Mouse (Mus musculus): ENCODE measurements around the gene Xkr7.

The Xkr7 gene

DNA sequence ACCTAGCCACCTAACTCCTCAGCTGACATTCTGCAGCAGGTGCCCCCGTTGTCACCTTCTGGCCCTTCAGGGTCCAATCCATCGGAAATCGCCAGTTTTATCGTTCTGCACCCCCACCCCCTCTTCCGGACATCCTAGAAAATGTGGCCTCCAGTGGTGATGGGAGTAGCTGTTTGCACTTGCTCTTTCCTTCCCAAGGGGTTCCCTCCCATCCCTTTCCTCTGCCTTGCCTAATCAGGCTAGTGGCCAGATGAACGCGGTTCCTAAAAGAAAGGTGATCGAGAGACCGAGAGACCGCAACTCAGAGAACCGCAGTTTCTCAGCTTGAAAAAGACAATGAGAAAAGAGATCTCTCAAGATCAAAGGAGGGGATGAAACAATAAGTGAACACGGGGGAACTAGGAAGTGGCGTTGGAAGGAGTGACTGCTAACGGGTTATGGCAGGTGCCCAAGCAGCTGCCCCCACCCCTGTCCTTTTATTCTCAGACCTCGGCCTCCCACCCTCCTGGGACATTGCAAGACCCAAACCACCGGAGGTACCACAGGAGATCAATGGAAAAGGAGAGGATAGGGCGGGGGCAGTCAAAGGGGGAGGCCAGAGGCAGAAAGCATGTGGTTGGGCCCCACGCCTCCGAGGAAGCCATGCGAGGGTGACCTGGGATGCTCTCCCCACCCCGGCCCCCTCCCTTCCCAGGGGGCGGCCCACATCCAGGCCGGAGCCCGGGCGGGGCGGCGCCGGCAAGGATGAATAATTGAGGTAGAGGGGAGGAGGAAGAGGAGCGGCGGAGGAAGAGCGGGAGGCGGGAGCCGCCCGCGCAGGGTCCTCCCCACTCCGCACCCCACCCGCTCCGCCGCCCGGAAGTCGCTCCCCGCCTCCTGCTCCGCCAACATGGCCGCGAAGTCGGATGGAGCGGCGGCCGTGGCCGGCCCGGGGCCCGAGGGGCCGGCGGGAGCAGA is at the start of gene Xkr7:
Gene Xkr7, plus strand, starts transcription at position 727 of the 957 bp plus-strand sequence.
- no peak for DNase-seq (ENCODE audit: low spot score)

DNA sequence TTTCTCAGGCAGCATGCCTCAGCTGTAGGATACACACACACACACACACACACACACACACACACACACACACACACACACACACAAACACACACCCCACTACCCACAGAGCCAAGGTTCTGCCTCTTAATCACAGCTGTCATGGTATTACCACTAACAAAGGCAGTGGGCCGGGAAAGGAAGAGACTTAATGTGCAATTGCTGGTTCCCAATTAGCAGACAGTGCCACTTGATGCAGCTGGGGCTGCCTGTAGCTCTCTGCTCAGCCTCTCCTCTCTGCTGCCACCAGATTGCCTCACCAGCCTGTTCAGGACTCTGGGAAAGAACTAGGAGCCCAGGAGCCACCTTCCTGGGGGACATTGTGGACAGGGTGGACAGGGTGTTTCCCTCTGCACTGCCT is 46.1 kb upstream of the Xkr7 start:
- DNase-seq (ENCODE audit: low spot score), result no peak

DNA sequence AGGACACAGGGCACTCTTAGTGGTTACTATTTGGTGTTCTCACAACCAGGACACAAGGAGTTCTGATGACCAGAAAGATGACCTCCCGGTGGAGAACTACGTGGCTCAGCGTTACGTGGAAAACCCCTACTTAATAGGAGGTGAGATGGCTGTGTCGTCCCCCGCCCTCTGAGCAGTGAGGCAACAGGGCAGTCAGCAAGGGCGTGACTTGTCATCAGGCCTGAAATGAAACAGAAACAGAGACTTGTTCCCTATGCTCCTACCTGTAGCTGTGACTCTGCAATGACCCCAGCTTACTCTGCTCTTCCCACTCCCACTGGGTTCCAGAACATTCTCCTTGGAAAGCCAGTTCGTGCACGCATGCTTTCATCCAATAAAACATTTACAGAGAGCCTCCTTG is 40.1 kb upstream of the Xkr7 start:
- DNase-seq (ENCODE audit: low spot score), result no peak

GRCm38 (mm10) chr2:152997046-152997445 is 34.6 kb upstream of the Xkr7 start:
- DNase-seq (ENCODE audit: low spot score), result no peak

DNA sequence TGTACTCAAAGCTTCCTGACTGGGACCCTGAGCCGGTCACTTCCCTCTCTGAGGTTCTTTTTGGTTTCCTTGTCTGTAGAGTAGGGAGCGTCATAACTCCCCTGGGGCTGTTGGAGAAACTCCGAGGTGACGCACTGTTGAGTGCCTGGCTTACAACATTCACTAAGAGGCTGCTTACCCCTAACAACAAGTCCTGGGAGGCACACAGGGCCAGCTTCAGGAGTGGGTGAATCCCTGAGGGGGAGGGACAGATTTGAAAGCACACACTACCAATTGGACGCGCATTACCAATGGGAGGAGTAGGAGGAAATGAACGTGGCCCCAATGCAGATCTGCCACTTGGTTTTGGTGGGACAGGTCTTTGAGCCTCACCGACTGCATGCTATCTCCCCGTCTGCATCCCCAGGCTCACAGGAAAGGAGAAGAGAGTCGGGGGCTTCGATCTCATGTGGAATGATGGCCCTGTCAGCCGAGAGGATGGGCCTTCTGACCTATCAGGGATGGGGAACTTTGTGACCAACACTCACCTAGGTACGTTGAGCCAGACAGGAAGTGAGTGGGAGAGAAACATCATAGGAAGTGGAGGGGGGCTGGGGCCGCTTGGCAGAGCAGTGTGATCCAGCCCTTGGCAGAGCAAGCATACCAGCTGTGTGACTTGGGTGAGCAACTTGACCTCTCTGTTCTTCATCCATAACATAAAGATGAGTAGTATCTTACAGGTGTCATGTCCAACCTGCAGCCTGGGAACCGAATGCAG is 29.0 kb upstream of the Xkr7 start:
- DNase-seq (ENCODE audit: low spot score), result no peak

DNA sequence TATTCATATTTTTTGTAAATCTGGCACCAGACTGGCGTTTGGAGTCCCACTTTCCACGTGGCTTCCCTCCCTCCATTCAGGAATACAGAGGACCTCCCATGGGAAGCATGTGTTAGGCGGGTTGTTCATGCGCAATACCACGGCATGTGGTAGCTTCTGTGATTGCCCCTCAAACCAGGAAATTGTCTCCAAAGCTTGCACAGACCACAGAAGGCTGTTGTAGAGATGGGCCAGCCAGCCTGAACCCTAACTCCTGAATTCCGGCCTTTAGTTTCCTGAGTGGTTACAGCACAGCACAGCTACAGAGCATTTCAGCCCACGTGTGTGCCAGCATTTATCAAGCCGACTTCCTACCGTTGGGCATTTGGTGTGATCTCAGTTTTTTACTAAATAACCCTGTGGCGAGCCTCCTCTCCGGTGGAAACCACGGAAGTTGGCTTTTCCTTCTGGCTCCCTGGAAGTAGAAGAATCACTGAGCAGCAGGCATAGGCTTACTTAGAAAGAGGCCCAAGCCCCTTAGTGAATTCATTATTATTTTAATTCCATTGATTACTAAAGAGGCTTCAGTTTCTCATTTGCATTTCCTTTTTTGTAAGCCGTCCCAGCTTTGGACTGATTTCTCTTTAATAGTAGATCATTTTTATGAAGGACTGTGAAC is 27.8 kb upstream of the Xkr7 start:
- DNase-seq (ENCODE audit: low spot score), result no peak

GRCm38 (mm10) chr2:153005981-153006380 is 25.7 kb upstream of the Xkr7 start:
- DNase-seq (ENCODE audit: low spot score), result no peak

DNA sequence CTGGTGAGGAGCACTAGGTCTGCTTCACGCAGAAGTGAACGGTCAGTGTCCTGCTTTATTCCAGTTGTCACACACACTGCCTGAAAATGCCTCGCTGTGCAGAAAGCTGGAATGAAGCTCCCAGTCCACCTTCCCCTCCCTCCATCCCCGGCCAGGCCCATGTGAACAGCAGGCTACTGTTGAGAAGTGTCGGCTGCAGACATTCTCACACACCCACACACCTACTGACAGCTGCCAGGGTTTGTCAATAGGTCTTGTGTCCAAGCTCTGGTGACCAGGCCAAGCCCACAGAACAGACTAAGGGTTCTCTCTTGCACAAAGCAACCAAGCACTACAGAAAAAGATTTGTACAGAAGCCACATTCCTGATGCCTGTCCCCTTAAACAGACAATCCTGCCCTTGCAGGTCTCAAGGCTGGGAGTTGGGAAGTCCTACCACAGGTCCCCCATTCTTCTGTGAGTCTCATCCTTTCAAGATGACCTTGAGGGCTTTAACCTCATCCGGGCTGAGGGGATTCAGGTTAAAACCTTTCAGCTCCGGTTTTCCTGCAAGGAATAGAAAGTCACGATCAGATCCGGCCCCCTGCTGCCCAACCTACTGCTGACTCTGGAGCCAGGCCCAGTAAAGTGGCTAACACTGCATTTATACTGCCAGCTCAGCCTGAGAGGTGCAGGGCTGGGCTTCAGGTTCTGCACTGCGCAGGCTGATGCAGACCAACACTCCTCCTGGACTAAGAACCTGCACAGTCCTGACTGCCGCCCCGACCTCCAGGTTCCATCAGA is 22.3 kb upstream of the Xkr7 start:
- no peak for DNase-seq (ENCODE audit: low spot score)

DNA sequence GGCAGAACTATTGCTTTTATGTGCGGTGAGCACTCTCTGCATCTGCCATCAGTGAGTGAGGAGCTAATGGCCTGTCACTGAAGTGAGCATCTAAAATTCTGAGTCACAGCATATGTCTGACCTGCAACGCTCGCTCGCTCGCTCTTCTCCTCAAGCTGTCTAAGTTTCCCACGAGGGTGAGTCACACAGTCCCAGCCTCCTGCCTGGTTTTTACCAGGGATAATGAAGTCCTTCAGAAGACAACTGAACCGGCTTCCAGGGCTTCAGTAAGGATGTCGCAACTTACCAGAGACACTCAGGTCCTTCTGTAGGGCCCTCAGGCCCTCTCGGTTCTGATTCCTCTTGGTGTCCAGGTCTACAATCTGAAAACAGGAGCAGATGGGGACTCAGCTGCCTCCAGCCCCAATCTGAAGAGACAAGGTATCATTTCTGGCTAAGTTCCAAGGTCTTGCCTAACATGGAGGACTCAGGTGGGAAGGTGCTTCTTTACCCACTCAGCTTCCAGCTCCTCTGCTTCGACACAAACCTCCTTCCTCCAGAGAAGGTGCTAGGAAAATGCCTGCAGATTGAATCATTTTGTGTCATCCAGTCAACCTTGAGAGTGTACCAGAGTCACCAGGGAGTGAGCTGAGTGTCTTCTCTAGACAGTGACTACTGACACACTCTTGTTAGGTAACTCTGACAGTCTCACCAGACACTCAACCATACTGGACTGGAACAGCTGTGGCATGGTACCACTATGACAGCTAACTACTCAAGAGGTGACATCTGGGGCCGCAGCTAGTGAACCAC is 17.7 kb upstream of the Xkr7 start:
- DNase-seq (ENCODE audit: low spot score), result no peak

GRCm38 (mm10) chr2:153014758-153015593 is 16.7 kb upstream of the Xkr7 start, which contains the start of gene Pdrg1:
Gene Pdrg1, minus strand, starts transcription at chr2:153015427.
- peak; percentile 89 for DNase-seq (ENCODE audit: low spot score)

- no peak for DNase-seq (ENCODE audit: low spot score)
Observed at GRCm38 (mm10) chr2:153015804-153016203, 15.8 kb upstream of the Xkr7 start.

DNA sequence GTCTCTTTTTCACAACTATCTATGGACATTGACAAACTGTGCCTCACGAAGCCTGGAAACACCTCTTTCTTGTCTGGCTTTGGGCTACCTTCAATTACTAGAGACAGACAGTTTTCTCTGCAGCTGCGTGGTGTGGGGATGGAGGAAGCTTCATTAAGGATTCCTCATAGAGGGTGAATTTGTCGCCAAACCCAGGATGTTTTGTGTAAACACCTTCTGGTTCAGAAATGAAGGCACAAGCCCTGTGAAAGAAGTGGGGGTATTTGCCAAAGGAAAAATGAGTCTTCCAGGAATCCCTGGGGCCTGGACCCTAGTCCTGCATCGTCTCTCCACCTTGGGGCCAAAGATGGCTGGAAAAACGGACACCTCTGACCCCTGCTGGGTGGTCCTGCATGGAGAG is 14.9 kb upstream of the Xkr7 start:
- no peak for DNase-seq (ENCODE audit: low spot score)

- no peak for DNase-seq (ENCODE audit: low spot score)
Observed at GRCm38 (mm10) chr2:153019355-153019754, 12.3 kb upstream of the Xkr7 start.

- DNase-seq (ENCODE audit: low spot score), result no peak
Observed at GRCm38 (mm10) chr2:153021163-153021562, 10.5 kb upstream of the Xkr7 start.

DNA sequence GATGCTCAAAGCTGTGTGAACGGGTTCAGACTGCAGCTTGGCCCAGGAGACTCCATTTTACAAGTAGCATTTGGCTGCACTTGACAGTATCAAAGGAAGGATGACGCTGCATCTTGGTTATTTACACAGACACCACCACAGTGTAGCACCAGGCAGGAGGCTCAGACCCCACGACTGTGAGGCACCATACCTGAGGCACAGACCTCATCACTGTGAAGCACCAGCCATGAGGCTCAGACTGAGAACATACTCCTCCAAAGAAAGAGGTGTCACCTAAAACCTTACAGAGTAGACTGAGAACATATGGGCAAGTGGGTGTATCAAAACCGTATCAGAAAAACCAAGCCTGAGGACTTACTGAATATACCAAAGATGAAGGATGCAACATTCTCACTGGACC is 8.8 kb upstream of the Xkr7 start:
- DNase-seq (ENCODE audit: low spot score), result no peak

- no peak for DNase-seq (ENCODE audit: low spot score)
Observed at GRCm38 (mm10) chr2:153026052-153026451, 5.6 kb upstream of the Xkr7 start.

DNA sequence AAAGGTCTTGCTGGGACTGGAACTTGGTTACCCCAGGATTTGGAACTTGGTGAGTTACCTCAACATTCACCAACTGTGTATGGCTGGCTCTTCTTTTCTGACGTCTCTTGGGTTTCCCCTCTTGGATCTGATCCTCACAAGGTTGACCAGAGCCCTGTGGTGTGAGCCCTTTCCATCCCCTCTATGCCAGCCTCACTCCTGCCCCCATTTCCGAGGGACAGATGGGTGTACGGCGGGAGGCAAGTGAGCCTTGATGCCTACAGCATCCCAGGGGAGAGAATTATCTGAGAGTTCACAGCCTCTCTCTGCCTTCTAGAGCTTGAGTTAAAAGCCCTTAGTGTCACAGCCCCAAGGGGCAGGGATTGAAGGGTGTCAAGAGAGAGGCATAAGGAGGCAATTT is 4.2 kb upstream of the Xkr7 start:
- DNase-seq (ENCODE audit: low spot score), result no peak

DNA sequence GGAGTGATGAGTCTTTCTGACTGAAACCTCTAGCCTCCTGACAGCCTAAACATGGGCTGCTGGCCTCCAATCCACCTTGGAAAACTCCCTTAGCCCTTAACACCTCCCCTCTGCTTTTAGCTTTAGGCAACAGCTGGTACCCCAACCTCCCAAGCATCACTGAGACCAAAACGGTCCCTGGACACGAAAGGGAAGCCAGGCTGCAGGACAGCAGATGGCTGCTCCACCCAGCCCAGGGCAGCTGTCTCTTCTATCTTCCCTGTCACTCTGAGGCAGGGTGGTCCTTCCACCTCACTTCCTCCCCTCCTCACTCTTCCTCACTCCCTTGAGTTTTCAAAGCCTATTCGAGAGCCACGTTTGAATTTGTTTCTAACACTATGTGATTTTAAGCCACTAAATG is 1.2 kb upstream of the Xkr7 start:
- DNase-seq (ENCODE audit: low spot score), result no peak

GRCm38 (mm10) chr2:153032083-153032842 is 611 bp downstream of the Xkr7 start:
- no peak for DNase-seq (ENCODE audit: low spot score)
